Mouse (Mus musculus) midbrain, embryonic 10.5 days (tissue): ENCODE results near the gene Arhgef1. TPM values are rescaled to one million over a fixed set of nuclear protein-coding genes. Genes with fewer than 3 reads are reported as not detected.

Experiments used
- DNase-seq: peaks from one replicate; pipeline ENCODE4 v3.0.0-alpha.2; 2017; ENCODE audit warnings: low spot score
- H3K27ac ChIP-seq: fragments of 300-500 bp; sonication (generic); replicated peaks from 2 replicates; pipeline ENCODE4 v1.5.1; 2016; ENCODE audit warnings: mild to moderate bottlenecking
- H3K27me3 ChIP-seq: fragments of 300-500 bp; sonication (generic); 2 replicates; pipeline ENCODE4 v1.6.1; 2016; ENCODE audit warnings: low read depth, mild to moderate bottlenecking; ENCODE audit not compliant: poor library complexity, severe bottlenecking
- H3K36me3 ChIP-seq: fragments of 300-500 bp; sonication (generic); 2 replicates; pipeline ENCODE4 v1.6.1; 2016; ENCODE audit warnings: mild to moderate bottlenecking, moderate library complexity
- H3K4me1 ChIP-seq: fragments of 300-500 bp; sonication (generic); 2 replicates; pipeline ENCODE4 v1.6.1; 2016
- H3K4me3 ChIP-seq: fragments of 300-500 bp; sonication (generic); 2 replicates; pipeline ENCODE4 v1.5.1; 2016; ENCODE audit warnings: mild to moderate bottlenecking, moderate library complexity
- H3K9me3 ChIP-seq: fragments of 300-500 bp; sonication (generic); replicated peaks from 2 replicates; pipeline ENCODE4 v1.6.1; 2016; ENCODE audit warnings: mild to moderate bottlenecking
- WGBS: fragments of 180-500 bp; shearing (Covaris S2); methylation state at CpG from one replicate; pipeline ENCODE4 v1.1.7; 2016; 5-methylcytosine and 5-hydroxymethylcytosine counted together
- polyA plus RNA-seq: library from polyadenylated mRNA; unstranded; fragments of >200 nt; fragmentation: Nextera tagmentation; extraction: Ambion mirVana; gene quantifications from 2 replicates; pipeline ENCODE4 v1.2.1, GENCODE M21; 2016

The Arhgef1 gene
- polyA plus RNA-seq, 1 experiment from 2014 or later, result 62.5 TPM

DNA sequence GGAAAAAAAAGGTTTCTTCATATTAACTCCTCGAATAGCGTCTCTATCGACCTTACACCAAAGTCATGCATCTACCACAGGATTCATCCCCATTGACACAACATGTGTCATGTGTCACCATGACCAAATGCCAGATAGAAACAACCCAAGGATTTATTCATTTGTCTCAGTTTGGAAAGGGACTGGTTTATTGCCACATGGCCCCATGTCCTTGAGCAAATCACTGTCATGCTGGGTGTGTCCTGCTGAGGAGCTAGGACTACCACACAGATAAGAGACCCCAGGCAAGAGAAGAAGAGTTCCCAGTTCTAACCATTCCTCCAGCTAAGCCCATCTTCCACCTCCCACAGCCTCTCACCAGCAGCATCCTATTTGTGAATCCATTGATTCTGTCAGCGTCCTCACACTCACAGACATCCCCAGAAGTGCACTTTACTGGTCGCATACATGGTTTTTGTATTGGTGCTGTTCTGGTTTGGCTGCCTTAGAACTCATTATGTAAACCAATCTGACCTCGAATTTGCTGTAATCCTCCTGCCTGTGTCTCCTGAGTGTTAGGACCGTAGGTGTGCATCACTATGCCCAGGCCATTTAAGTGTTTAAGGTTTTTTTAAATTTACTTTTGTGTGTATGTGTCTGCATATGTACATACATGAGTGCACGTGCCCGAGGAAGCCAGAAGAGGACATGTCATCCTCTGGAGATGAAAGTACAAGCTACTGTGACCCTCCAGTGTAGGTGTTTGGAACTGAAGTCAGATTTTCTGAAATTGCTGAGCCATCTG is 20.1 kb upstream of the Arhgef1 start:
- peaks cover 35% of the 10 kb centered on the region for H3K4me1 ChIP-seq
- no peaks in the 10 kb centered on the region for H3K27me3 ChIP-seq
- H3K36me3 ChIP-seq, result peaks cover 24% of the 10 kb centered on the region
- no peak for DNase-seq
- H3K4me3 ChIP-seq, result no peak overlapping the region
- no peaks in the 10 kb centered on the region for H3K9me3 ChIP-seq
- 92% methylated on average over 9 of the region's 9 CpGs for WGBS
- H3K27ac ChIP-seq, result no peak overlapping the region

DNA sequence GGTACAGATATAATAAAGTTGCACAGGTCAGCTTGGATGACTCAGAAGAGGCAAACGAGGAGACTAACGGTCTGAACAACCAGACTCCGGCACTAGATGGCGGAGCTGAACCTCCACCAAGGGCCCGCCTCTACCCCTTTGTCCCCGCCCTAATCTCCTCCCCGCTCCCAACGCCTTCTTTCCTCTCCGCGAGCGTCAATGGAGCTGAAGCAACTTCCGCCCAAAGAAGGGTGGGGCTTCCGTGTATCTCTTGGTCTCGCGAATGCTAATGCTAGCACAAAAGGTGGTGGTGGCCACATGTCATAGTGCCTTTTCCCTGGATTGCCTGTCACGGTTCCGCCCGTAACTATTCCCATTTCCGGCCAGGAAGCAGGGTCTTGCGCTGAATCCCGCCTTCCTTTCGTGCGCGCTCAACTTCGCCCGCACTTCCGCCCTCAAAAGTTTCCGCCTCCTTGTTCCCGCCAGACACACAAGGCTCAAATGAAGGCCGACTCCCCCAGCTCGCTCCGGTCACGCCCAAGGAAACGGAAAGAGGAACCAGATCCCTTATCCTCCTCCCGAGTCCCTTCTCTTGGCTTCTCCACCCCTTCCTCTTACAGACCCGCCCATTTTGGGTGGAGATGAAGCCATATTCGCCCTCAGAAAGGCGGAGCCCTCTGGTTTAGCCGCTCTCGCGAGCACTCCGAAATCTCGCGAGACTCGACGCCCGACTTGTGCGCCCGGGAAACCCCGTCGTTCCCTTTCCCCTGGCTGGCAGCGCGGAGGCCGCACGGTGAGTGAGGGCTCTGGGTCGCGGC is 18.6 kb upstream of the Arhgef1 start, which contains the start of gene Rps19:
TSS of gene Rps19 (plus strand) at position 476 of the 797 bp plus-strand sequence.
- under 1% methylated on average over 57 of the region's 57 CpGs for WGBS
- Histone ChIP-seq H3K27me3 (no peaks in the 10 kb centered on the region), H3K9me3 (no peaks in the 10 kb centered on the region), H3K36me3 (peaks cover 39% of the 10 kb centered on the region), H3K4me1 (peaks cover 46% of the 10 kb centered on the region), H3K4me3 (peak within 1 kb of the TSS; percentile 99), H3K27ac (peak within 1 kb of the TSS; percentile 100)
- DNase-seq, result peak; percentile 98

DNA sequence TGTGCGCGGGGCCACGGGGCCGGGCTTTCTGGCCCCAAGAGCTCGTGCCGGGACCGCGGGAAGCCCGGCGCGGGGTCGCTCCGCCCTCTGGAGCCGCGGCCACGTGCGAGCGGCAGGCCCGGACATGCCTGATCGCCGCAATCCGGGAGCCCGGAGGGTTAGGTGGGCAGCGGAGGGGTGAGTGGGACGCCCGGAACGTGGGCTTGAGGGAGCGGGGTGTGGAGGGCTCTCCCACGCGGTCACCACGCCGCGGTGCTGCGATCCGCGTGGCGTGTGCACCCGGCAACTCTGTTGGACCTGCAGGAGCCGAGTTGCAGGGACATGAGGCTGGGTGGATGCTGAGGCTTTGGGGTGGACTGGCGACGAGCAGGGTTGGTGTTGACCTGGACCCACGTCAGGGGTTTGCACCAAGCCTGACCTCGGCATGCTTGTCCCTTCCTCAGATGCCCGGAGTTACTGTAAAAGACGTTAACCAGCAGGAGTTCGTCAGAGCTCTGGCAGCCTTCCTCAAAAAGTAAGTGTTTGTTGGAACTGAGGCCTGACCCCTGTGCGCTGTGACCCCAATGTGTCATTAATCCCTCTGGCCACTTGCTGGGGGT is 17.9 kb upstream of the Arhgef1 start:
- DNase-seq, result no peak
- peaks cover 46% of the 10 kb centered on the region for H3K36me3 ChIP-seq
- H3K27me3 ChIP-seq, result no peaks in the 10 kb centered on the region
- no peaks in the 10 kb centered on the region for H3K9me3 ChIP-seq
- WGBS, result under 1% methylated on average over 47 of the region's 47 CpGs
- H3K4me1 ChIP-seq, result peaks cover 39% of the 10 kb centered on the region
- H3K4me3 ChIP-seq, result peak overlapping the region; percentile 99
- peak overlapping the region; percentile 100 for H3K27ac ChIP-seq

DNA sequence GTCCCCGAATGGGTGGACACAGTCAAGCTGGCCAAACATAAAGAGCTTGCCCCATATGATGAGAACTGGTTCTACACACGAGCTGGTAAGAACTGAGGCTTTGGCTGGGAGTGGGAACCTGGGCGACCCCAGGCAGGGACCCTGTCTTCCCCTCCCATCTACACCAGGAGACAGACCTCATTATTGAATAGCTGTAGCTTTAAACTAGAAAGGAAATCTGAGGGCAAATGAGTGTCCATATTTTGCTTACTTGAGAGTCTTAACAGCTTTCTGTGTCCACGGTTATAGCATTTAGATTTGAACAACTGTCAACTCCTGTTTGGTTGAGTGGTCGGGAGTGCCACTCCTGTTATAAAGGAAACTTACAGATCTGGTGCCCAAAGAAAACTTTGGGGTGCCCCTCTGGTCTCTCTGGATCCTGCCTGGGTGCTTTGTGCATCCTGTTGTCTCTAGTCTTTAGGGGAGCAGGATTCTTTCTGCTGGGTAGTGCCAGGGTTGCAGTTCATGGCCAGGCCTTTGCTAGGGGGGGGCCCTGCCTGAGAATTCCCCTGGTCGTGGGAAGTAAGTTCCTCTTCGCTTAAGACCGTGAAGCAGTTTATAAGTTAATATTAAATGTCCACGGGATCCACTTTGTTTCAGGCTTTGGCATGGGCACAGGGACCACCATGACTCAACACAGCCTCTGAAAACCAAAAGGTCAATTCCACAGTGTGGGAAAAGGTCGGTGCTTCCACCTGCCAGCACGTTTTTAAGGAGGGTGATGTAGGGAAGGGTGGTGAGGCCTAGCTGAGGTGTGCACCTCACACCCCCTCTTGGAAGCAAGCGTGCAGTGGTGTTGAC is 17.0 kb upstream of the Arhgef1 start:
- peak overlapping the region; percentile 100 for H3K27ac ChIP-seq
- H3K9me3 ChIP-seq, result no peaks in the 10 kb centered on the region
- 50% methylated on average over 12 of the region's 12 CpGs for WGBS
- H3K4me1 ChIP-seq, result peaks cover 39% of the 10 kb centered on the region
- H3K4me3 ChIP-seq, result peak overlapping the region; percentile 99
- H3K36me3 ChIP-seq, result peaks cover 55% of the 10 kb centered on the region
- DNase-seq, result no peak
- H3K27me3 ChIP-seq, result no peaks in the 10 kb centered on the region

DNA sequence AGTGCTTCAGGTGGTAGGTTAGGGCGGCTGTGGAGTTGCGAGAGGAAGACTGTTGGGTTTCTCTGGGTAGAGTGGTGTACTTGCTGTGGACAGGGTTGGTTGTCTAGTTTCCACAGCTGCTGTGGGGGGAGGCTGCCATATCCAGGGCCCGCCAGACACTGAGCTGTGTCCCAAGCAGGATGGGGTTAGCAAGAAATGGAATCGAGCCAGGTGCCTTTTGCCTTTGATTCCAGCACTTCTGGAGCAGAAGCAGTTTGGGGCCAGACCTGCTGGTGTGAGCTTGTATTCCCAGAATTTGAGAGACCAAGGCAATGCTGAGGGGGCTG is 16.4 kb upstream of the Arhgef1 start:
- no peak for DNase-seq
- H3K9me3 ChIP-seq, result no peaks in the 10 kb centered on the region
- H3K27ac ChIP-seq, result peak overlapping the region; percentile 100
- H3K4me3 ChIP-seq, result peak overlapping the region; percentile 99
- 89% methylated on average over 4 of the region's 4 CpGs for WGBS
- H3K27me3 ChIP-seq, result no peaks in the 10 kb centered on the region
- H3K4me1 ChIP-seq, result peaks cover 39% of the 10 kb centered on the region
- peaks cover 60% of the 10 kb centered on the region for H3K36me3 ChIP-seq

DNA sequence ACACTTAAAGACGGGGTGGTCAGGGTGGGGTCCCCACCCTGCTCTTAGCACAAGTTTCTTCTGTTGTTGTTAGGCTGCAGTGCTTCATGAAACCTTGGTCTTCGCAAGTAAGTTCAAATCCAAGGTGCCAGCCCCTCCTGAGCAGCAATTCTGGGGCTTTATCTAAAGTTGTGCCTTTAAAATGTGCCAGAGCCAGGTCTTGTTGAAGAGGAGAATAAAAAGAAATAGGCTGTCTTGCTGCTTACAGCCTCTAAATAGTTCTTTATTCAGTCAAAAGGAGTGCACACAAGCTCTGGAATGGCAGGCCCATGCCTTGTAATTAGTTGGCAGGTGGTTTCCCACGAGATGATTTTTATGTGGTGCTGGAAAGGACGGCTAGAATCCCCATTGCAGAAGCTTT is 15.6 kb upstream of the Arhgef1 start:
- no peak for DNase-seq
- H3K4me1 ChIP-seq, result peaks cover 39% of the 10 kb centered on the region
- no peaks in the 10 kb centered on the region for H3K9me3 ChIP-seq
- H3K27me3 ChIP-seq, result no peaks in the 10 kb centered on the region
- peaks cover 61% of the 10 kb centered on the region for H3K36me3 ChIP-seq
- H3K27ac ChIP-seq, result no peak overlapping the region
- H3K4me3 ChIP-seq, result peak overlapping the region; percentile 99; the same call in 1 of the 2 replicates
- 81% methylated on average over 4 of the region's 4 CpGs for WGBS

DNA sequence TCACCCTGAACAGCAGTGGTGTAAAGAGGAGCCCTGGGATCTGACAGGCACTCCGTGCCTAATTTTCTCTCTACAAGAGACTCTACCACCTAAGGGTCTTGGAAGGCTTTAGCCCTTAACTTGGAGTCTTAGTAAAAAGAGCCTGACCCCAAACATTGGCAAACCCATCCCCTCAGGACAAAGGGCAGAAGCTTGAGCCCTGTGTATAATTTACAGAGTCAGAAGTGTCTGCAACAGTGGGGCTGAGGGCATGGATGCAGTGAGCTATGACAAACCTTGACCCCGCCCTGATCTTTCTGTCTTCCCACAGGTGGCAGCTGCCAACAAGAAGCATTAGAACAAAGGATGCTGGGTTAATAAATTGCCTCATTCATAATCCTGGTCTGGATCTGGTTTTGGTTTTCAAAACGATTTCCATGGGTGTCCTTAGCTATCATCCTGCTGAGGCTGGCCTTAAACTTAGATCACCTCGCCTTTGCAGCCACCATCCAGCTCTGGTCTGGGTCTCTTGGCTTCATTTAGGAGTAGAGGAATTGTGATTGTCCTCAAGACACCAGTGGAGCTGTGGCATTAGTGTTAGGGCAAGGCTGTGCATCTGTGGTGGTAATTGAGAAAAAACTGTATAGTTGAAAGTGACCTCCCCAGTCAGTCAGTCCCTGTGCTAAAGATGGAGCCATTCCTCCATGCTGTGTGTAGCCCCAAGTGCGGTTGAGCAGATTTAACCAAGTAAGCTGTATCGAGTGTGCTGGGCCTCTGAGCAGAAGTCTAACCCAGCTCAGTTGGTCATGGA is 13.1 kb upstream of the Arhgef1 start:
- peaks cover 66% of the 10 kb centered on the region for H3K36me3 ChIP-seq
- no peak overlapping the region for H3K4me3 ChIP-seq

DNA sequence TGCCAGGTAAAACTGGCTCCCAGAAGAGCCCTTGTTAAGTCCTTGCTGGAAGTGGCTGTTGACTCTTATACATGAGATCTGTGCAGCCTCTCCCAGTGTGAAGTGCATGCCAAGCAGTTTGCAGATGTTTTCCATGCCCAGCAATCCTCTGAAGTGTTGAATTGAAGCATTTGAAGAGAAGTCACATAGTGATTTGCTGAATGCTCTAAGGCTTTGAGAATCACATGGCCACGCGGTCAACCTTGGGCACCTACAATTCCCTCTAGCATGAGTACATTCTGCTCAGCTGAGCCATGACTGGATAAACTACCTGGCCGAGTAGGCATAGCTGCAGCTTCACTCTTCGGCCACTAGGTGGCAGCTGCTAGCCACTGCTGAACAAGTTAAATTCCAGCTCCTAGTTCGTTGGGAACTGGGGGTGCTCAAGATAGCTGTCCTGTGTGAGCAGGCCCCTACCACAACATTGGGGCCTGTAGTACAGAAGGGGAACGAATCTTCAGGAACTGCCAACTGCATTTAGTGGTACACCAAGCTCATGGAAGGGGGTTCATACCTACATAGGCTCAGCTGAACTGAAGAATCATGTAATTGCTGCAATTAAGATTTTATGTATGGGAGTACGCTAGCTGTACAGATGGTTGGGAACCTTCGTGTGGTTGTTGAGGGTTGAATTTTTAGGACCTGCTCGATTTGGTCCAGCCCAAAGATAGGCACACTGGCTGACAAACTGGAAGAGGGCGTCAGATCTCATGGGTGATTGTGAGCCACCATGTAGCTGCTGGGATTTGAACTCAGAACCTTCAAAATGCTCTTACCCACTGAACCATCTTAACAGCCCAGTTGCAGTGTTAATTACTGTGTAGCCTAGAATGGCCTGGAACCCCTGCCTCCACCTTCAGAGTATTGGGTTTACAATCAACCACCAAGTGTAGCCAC is 12.2 kb upstream of the Arhgef1 start:
- peak; percentile 76 for DNase-seq
- H3K27me3 ChIP-seq, result no peaks in the 10 kb centered on the region
- H3K36me3 ChIP-seq, result peaks cover 63% of the 10 kb centered on the region
- no peaks in the 10 kb centered on the region for H3K9me3 ChIP-seq
- H3K4me3 ChIP-seq, result no peak overlapping the region
- peaks cover 35% of the 10 kb centered on the region for H3K4me1 ChIP-seq
- 32% methylated on average over 10 of the region's 10 CpGs for WGBS
- no peak overlapping the region for H3K27ac ChIP-seq

More for the DNA sequence above, 13.1 kb upstream of the Arhgef1 start:
- DNase-seq, result no peak
- H3K4me1 ChIP-seq, result peaks cover 39% of the 10 kb centered on the region
- no peaks in the 10 kb centered on the region for H3K27me3 ChIP-seq
- H3K27ac ChIP-seq, result no peak overlapping the region
- H3K9me3 ChIP-seq, result no peaks in the 10 kb centered on the region
- WGBS, result 86% methylated on average over 6 of the region's 6 CpGs

DNA sequence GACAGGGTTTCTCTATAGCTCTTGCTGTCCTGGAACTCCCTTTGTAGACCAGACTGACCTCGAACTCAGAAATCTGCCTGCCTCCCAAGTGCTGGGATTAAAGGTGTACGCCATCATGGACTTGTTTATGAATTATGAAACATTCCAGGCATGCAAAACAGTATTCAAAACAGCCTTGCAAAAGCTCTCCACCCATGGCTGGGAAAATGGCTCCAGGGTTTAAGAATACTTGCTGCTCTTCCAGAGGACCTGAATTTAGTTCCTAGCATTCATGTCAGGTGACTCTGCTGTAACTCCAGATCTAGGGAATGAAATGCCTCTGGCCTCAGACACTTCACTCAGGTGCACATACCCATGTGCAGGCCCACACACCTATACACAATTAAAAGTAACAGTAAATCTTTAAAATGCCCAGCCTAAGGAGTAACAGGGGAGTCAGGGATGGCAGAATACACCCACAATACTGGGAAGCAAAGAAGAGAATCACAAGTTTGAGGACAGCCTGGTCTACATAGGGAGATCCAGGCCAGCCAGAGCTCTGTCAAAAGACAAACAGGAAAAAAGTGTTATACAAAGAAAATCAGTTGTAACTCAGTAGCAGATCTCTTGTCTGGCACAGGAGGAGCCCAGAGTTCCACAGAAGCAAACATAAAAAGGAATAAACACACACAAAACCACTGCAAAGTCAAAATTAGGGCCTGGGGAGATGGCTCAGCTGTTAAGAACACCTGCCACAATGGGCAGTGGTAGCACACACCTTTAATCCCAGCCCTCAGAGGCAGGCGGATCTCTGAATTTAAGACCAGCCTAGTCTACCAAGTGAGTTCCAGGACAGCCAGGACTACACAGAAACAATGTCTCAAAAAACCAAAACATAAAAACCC is 11.2 kb upstream of the Arhgef1 start:
- H3K4me1 ChIP-seq, result peaks cover 26% of the 10 kb centered on the region
- DNase-seq, result no peak
- peaks cover 54% of the 10 kb centered on the region for H3K36me3 ChIP-seq
- no peaks in the 10 kb centered on the region for H3K9me3 ChIP-seq
- WGBS, result 66% methylated on average over 3 of the region's 3 CpGs
- H3K4me3 ChIP-seq, result no peak overlapping the region
- no peaks in the 10 kb centered on the region for H3K27me3 ChIP-seq
- no peak overlapping the region for H3K27ac ChIP-seq

DNA sequence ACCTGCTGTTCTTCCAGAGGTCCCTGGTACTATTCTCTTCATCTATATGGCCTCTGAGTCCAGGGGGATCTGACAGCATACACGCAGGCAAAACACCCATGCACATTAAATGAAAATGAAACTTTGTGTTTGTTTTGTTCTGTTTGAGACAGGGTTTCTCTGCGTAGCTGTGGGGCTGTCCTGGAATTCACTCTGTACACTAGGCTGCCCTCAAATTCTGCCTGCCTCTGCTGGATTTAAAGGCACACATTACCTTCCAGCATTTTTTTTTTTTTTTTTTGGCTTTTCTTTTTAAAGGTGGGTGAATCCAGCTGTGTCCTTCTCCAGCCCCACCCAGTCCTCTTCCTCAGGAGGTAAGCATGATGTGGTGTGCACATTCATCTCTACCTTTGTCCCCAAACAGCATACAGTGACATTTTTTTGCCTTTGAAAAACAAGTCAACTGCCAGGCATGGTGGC is 10.6 kb upstream of the Arhgef1 start:
- H3K4me3 ChIP-seq, result no peak overlapping the region
- WGBS, result 80% methylated on average over 2 of the region's 2 CpGs
- H3K9me3 ChIP-seq, result no peaks in the 10 kb centered on the region
- no peak for DNase-seq
- H3K27me3 ChIP-seq, result no peaks in the 10 kb centered on the region
- peaks cover 19% of the 10 kb centered on the region for H3K4me1 ChIP-seq
- H3K36me3 ChIP-seq, result peaks cover 47% of the 10 kb centered on the region
- H3K27ac ChIP-seq, result no peak overlapping the region
